Mouse (Mus musculus): ENCODE data around the gene Pole2.

- no peak for TF ChIP-seq CTCF (IDR thresholded peaks at IDR 0.05; ENCODE audit: insufficient read depth, low read depth, low read length)
- no peak for TF ChIP-seq POLR2A (IDR thresholded peaks at IDR 0.05; ENCODE audit: insufficient read depth, low read depth, low read length)
Observed at GRCm38 (mm10) chr12:69268956-69269355, 41.0 kb upstream of the Pole2 start.

Measured in olfactory bulb, adult 2 months (tissue).